Mouse (Mus musculus) thymus, postnatal 25 days (tissue): ENCODE measurements around the gene Chid1.
A peak's percentile ranks its signal among the peaks of the same experiment; 100 is the strongest.

Experiments
- DNase-seq: peaks from one replicate; pipeline ENCODE4 v3.0.0; 2022

Chid1 gene

GRCm38 (mm10) chr7:141501820-141502555, 37.7 kb downstream of the Chid1 start:
- no peak for DNase-seq

DNA sequence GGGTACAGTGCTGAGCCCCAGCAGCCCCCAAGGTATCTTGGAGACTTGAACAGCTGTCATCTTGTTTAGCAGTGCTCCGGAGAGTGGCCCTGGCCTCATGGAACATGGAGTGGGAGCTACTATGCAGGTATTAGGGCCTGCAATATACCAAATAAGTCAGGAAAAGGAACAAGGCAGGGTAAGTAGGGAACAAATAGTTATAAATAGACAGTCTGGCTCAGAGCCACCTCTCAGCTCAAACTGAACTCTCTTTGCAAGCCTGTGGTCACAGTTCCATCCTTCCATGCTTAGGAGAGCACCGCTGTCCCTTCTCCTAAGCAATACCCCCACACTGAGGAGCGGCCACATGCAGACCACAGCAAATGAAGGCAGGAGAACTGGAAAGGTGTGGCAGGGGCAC, 42.1 kb downstream of the Chid1 start:
- DNase-seq = no peak

DNA sequence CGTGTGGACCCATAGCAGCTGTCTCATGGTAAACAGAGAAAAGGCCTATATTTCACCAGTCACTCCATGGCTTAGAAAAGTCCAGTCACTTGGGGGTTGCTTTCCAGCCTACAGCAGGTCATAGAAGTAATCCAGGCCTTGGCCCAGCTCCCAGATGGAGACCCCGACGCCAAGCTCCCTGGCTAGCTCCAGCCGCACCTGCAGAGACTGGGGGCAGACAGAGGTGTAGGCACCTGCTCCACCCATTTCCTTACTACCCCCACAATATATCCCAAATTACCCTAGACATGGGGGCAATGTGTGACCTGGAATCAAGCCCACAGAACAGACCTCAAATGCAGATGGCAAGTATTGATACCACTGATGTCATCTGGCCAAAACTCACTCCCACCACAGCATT, 43.7 kb downstream of the Chid1 start:
- no peak for DNase-seq

- no peak for DNase-seq
Observed at GRCm38 (mm10) chr7:141495379-141495778, 44.3 kb downstream of the Chid1 start.

GRCm38 (mm10) chr7:141493729-141494128, 45.9 kb downstream of the Chid1 start:
- no peak for DNase-seq

DNA sequence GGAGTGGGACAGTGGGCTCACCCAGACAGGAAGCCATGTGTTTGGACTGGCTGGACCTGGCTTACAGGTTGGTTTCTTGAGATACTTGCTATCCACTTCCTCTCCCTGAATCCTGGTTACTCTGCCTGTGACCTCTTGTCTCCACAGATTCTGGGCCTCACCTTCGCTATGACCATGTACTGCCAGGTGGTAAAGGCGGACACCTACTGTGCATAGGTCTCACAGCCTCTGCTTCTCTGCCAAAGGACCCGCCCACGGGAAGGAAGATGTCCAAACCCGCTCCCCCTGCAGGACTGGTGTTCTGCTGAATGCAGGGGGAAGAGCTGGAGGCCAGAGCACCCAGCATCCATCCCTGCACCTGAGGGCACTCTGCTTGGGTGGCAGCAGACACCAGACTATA, 46.9 kb downstream of the Chid1 start:
- no peak for DNase-seq

- peak; percentile 29 for DNase-seq
Observed at GRCm38 (mm10) chr7:141491151-141491550, 48.5 kb downstream of the Chid1 start.

GRCm38 (mm10) chr7:141487141-141487540, 52.5 kb downstream of the Chid1 start:
- DNase-seq = no peak

DNA sequence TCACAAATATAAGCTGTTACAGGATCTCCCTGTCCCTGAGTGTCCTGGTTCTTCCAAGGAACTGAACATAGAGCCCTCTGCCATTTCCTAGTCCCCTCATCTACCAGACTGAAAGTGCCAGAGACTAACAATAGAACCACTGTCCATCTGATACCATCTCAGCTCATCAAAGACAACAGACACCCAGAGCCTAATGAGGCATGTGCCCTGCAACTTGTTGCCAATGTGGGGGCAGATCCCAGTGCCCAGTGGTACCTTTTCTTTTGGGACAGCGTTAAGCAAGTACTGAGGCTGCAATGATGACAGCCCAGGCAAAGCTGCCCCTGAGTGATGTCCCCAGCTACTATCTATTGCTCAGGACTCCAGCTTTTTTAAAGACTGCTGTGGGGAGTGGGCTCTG, 53.4 kb downstream of the Chid1 start:
- DNase-seq = no peak

- DNase-seq = no peak
Observed at GRCm38 (mm10) chr7:141485606-141486005, 54.1 kb downstream of the Chid1 start.

GRCm38 (mm10) chr7:141485186-141485585, 54.5 kb downstream of the Chid1 start:
- DNase-seq = no peak

- DNase-seq = no peak
Observed at GRCm38 (mm10) chr7:141484186-141485120, 55.2 kb downstream of the Chid1 start.

DNA sequence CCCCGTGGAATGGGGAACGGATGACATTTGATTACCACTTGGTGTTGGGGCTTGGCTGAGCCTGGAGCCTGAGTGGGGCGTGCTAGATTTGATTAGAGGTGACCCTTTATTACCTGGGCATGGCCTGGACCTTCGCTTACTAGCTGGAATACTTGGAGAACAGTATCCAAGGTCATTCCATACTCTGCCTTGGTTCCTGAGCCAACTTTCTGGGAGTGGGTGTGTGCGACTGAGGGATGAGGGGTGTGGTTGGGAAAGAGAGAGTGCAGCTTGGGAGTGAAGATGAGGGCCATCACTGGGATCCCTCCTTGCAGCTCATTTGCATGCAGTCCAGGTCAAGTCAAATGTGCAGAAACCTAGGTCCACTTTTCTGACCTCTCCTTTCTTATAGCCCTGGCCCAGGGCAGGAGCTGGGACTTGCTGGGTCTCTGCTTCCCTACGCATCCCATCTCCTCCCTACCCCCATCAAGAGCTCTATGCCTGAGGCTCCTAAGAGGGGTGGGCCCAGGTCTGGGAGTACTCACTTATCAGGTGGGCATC, 56.5 kb downstream of the Chid1 start:
- DNase-seq = no peak

DNA sequence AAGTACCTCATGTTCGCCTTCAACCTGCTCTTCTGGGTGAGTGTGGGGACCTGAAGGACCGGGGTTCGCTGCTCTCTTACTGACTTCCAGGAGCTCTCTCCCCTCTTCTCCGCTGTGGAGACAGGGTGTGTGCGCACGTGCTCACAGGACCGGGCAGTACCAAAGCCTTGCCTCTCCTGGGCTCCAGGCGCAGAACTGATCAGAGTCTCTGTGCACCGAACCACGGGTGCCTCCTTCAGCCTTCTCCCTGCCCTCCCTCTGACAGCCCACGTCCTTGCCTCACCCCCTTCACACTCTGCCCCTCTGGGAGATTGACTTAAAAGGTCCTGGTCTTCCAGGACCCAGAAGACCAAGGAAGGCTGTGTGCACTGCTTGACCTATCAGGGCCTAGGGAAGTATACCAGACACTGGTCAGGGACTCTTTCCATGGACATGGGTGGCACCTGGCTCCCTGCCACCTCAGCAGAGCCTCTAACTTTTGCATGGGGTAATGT, 57.1 kb downstream of the Chid1 start:
- DNase-seq = no peak

DNA sequence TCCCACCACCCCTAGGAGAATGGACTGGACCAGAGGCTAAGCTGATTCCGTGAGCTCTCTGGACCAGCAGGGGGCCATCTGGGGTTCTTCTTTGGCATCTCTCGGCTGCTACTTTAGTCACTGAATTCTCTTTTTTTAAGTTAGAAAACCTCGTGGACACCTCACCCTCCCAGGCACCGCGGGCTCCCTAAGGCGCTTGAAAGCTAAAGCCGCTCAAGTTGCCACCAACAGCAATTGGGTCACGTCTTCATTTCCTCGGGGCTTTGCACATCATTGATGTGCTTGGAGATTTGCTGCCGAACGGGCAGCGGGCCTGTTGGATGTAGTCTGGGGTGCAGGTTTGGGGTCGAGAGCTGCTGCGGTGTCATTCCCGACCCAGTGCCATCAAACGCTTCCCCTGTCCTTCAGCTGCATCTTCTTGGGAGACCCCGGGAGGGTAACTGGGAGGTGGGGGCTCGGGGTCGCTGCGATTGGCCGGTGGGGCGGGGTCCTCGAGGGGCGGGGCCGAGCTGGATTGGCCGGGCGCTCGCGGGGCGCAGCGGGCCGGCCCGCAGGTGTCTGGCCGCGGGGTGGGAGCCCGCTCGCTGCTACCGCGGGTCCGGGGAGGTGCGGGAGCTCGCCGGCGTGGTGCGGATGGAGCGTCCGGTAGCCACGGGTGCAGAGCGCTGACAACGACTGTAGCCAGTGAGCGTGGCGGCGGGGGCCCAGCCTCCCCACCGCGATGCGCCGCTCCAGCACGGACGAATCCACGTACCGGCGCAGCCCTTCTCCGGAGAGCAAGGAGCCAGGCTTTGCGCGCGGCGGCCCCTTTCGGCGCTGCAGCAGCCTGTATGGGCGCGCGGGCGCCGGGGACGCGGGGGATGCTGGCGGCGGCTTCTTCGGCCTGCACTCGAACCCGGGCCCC, 57.9 kb downstream of the Chid1 start:
- DNase-seq = no peak

GRCm38 (mm10) chr7:141480842-141481497, 58.7 kb downstream of the Chid1 start:
- DNase-seq = peak; percentile 73

DNA sequence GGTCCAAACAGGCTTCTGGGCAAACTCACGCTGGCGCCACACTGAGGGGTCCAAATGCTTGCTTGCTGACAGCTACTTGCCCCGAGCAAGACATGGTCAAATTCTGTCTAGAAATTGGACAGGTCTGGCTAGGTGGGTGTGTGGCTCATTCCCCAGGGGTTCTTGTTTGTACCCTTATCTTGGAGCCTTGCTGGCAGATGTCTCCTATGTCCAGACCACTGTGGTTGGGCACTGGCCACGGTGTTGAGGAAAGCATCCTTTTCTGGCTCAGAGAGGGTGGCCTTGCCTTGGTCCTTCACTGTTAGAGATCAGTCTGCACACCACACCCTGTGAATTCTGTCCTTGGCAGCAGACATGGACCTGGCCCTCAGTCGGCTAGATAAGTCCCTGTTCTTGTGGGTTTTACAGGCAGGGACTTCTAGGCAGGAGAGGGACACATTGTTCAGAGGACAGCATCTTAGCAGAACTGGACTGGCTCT, 61.3 kb downstream of the Chid1 start:
- no peak for DNase-seq

DNA sequence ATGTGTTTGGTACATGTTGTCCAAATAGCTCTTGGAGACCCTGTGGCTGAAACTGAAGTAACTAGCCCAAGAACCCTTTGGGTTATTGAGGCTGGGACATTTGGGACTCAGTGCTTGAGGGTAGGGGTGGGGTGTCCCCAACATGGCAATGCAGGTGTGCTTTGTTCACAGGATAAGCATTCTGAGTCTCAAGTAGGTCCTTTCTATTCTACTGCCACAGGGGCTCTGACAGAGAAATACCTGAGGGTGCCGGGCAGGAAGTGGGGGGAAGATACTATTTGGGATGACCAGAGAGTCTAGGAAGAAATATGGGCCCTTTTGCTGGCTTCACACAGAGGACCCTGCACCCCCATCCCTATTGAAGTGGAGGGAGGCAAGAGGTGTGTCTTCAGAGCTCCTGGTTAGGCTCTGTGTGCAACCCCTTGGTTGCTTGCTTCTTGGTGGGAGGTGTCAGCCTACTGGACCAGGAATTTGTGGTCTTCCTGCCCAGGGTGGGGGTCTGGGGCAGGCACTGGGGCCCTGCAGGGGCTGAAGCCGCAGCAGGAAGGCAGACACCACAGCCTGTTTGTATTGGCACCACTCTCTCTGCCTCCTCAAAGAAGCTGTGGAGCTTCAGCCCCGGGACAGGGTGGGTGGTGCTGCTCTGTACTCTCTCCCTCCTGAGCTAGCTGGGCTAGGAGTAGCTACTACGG, 61.9 kb downstream of the Chid1 start:
- no peak for DNase-seq

DNA sequence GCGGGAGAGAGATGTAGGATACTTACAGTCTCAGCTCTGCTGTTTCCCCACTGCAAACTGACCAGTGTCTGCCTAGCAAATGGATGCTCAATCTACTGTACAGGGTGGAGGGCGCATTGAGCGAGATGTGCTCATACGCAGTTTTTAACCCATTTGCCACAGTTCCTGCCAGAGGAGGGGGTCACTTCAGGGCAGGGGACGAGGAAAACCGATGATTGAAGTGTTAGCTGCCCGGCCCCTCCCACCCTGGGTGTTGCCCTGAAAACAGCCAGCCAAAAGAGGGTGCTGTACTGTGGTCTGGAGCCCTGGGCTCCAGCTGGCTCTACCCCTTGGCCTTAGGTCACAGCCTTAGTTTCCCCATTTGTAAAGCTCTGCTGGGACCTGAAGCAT, 62.7 kb downstream of the Chid1 start:
- DNase-seq = no peak

- DNase-seq = no peak
Observed at GRCm38 (mm10) chr7:141476226-141476980, 63.3 kb downstream of the Chid1 start.

DNA sequence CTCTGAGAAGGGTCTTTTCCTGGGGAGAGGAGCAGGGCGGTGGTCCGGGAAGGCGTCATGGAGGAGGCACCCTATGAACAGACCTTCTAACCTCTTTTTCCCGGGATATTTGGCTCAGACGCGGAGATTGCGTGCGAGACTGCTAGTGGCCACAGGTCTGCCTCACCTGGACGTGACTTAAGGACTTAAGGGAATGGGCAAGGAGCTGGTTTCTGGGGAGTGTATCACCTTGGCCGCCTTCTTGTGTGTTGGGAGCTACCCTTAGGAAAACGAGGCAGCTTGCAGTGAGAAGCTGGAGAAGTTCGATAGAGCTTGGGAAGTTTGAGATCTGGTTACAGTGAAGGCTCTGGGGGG, 63.9 kb downstream of the Chid1 start:
- DNase-seq = no peak
